10 mouse cellular contexts compared by ENCODE assay signal in genomic region chr17:31915756-31916460, GRCm38 (mm10).
DNase-seq lines count a peak whose midpoint lies in the region; ATAC-seq lines count a peak whose summit lies in the region.
"Had no signal": no experiment of that assay in that cellular context is flagged by ENCODE, and none has a peak within 500 bp of the region (broad histone marks: within the 10 kb centered on the region; RNA-seq: fewer than 3 reads in every experiment).

No protein-coding gene starts in this region.

- H3K27me3 ChIP-seq in liver, embryonic 13.5 days = no peaks in the 10 kb centered on the region
- H3K27me3 ChIP-seq in liver, embryonic 11.5 days (replicated peaks; ENCODE audit: control insufficient read depth, insufficient read depth, low read length) = no peaks in the 10 kb centered on the region
- H3K27me3 ChIP-seq in limb, embryonic 10.5 days (ENCODE audit: low read depth, poor library complexity, severe bottlenecking) = no peaks in the 10 kb centered on the region

- no peaks in the 10 kb centered on the region for H3K4me1 ChIP-seq in liver, embryonic 13.5 days (replicated peaks)
- 0 out of 2 replicates have a peak, but pooled peaks cover 2% of the 10 kb centered on the region for H3K4me1 ChIP-seq in liver, embryonic 11.5 days (replicated peaks; ENCODE audit: control insufficient read depth, insufficient read depth, low read length)
- peaks cover 54% of the 10 kb centered on the region for H3K4me1 ChIP-seq in limb, embryonic 10.5 days

- no peak overlapping the region for H3K4me2 ChIP-seq in liver, embryonic 13.5 days
- H3K4me2 ChIP-seq in liver, embryonic 11.5 days = no peak overlapping the region

- no peaks in the 10 kb centered on the region for H3K36me3 ChIP-seq in liver, embryonic 13.5 days
- no peaks in the 10 kb centered on the region for H3K36me3 ChIP-seq in liver, embryonic 11.5 days (ENCODE audit: control insufficient read depth, insufficient read depth, low read length)
- no peaks in the 10 kb centered on the region for H3K36me3 ChIP-seq in limb, embryonic 10.5 days
- H3K36me3 ChIP-seq: G1E had no signal

- no peak overlapping the region for H3K4me3 ChIP-seq in liver, embryonic 13.5 days (replicated peaks)
- H3K4me3 ChIP-seq in liver, embryonic 11.5 days (ENCODE audit: low read depth, low read length) = no peak overlapping the region
- H3K4me3 ChIP-seq in limb, embryonic 10.5 days = no peak overlapping the region

- ATAC-seq in liver, embryonic 13.5 days (ENCODE audit: low read depth) = peak; percentile 31; the same call in 1 of the 2 replicates
- no peak for ATAC-seq in liver, embryonic 11.5 days (replicated peaks; ENCODE audit: low FRiP score)
- peak; percentile 89 for ATAC-seq in megakaryocyte, adult 5-6 weeks (ENCODE audit: poor library complexity, severe bottlenecking)
- ATAC-seq in megakaryocyte progenitor cell, adult 5-6 weeks (replicated peaks; ENCODE audit: poor library complexity) = no peak
- ATAC-seq: forebrain, postnatal 0 days had no signal

- H3K27ac ChIP-seq in liver, embryonic 13.5 days = no peak overlapping the region
- H3K27ac ChIP-seq in liver, embryonic 11.5 days (ENCODE audit: low read depth, low read length) = no peak overlapping the region
- H3K27ac ChIP-seq in limb, embryonic 10.5 days = peak overlapping the region; percentile 79

- H3K9me3 ChIP-seq in liver, embryonic 13.5 days (replicated peaks) = no peaks in the 10 kb centered on the region
- H3K9me3 ChIP-seq in liver, embryonic 11.5 days (ENCODE audit: control insufficient read depth, low read length) = no peaks in the 10 kb centered on the region
- H3K9me3 ChIP-seq in limb, embryonic 10.5 days (replicated peaks) = no peaks in the 10 kb centered on the region
- H3K9me3 ChIP-seq: G1E had no signal

- H3K9ac ChIP-seq in liver, embryonic 13.5 days = no peak overlapping the region
- H3K9ac ChIP-seq in liver, embryonic 11.5 days (ENCODE audit: low read depth, low read length) = no peak overlapping the region
- H3K9ac ChIP-seq: forebrain, postnatal 0 days had no signal

- DNase-seq in liver, embryonic 13.5 days = no peak
- DNase-seq in liver, embryonic 11.5 days (ENCODE audit: low spot score) = no peak
- peak; percentile 40 for DNase-seq in forelimb bud, embryonic 11.5 days (ENCODE audit: low read depth, low spot score)
- DNase-seq in limb, embryonic 10.5 days (ENCODE audit: low spot score) = no peak
- DNase-seq in layer of hippocampus, postnatal 14 days (ENCODE audit: low spot score in 2 of 2) = no peak
- no peak for DNase-seq in neural tube, embryonic 10.5 days (ENCODE audit: extremely low spot score, low spot score)
- DNase-seq: forebrain, postnatal 0 days had no signal

- 70% methylated on average over 18 of the region's 18 CpGs for WGBS in liver, embryonic 13.5 days (ENCODE audit: insufficient replicate concordance)
- 84% methylated on average over 18 of the region's 18 CpGs for WGBS in liver, embryonic 11.5 days
- 62% methylated on average over 18 of the region's 18 CpGs for WGBS in limb, embryonic 10.5 days

Comparison
In these comparisons a context has a peak if more than half of its experiments do, and no peak if none do; other contexts are left out.
1. ATAC-seq: peak in liver, embryonic 13.5 days (single experiment) and megakaryocyte, adult 5-6 weeks (single experiment); none in liver, embryonic 11.5 days (single experiment) and megakaryocyte progenitor cell, adult 5-6 weeks (single experiment).